Mouse (Mus musculus) kidney, embryonic 16.5 days (tissue): ENCODE measurements around the gene Smoc2. TPM values are rescaled to one million over a fixed set of nuclear protein-coding genes. Genes with fewer than 3 reads are reported as not detected.
A peak's percentile ranks its signal among the peaks of the same experiment; 100 is the strongest.

ENCODE experiments used
- ATAC-seq: fragments of 200-750 bp; cut with Nextera tagmentation; 2 replicates; pipeline ENCODE4 v1.8.0; 2017; ENCODE audit warnings: moderate TSS enrichment; ENCODE audit not compliant: low FRiP score, low TSS enrichment
- H3K27ac ChIP-seq: fragments of 300-500 bp; sonication (generic); 2 replicates; pipeline ENCODE4 v1.5.1; 2014; ENCODE audit warnings: low read length
- H3K27me3 ChIP-seq: fragments of 300-500 bp; sonication (generic); 2 replicates; pipeline ENCODE4 v1.6.1; 2014; ENCODE audit warnings: low read length, control low read depth, mixed read lengths; ENCODE audit not compliant: insufficient read depth
- H3K36me3 ChIP-seq: fragments of 300-500 bp; sonication (generic); 2 replicates; pipeline ENCODE4 v1.6.1; 2014; ENCODE audit warnings: low read length, control low read depth, mixed read lengths; ENCODE audit not compliant: insufficient read depth
- H3K4me1 ChIP-seq: fragments of 300-500 bp; sonication (generic); 2 replicates; pipeline ENCODE4 v1.6.1; 2014; ENCODE audit warnings: low read length, control low read depth, mixed read lengths; ENCODE audit not compliant: insufficient read depth
- H3K4me2 ChIP-seq: fragments of 300-500 bp; sonication (generic); replicated peaks from 2 replicates; pipeline ENCODE4 v1.6.1; 2014; ENCODE audit warnings: low read depth, low read length
- H3K4me3 ChIP-seq: fragments of 300-500 bp; sonication (generic); 2 replicates; pipeline ENCODE4 v1.5.1; 2014; ENCODE audit warnings: mild to moderate bottlenecking, low read length
- H3K9ac ChIP-seq: fragments of 300-500 bp; sonication (generic); replicated peaks from 2 replicates; pipeline ENCODE4 v1.6.1; 2014; ENCODE audit warnings: low read length
- H3K9me3 ChIP-seq: fragments of 300-500 bp; sonication (generic); 2 replicates; pipeline ENCODE4 v1.6.1; 2016; ENCODE audit warnings: low read length, control low read depth
- WGBS: fragments of 180-500 bp; shearing (Covaris S2); extraction: QIAGEN DNeasy Blood & Tissue Kit; methylation state at CpG from one replicate; pipeline ENCODE4 v1.1.7; 2014; 5-methylcytosine and 5-hydroxymethylcytosine counted together
- polyA plus RNA-seq: library from polyadenylated mRNA; unstranded; fragments of >200 nt; fragmentation: Nextera tagmentation; extraction: Ambion mirVana; gene quantifications from 2 replicates; pipeline ENCODE4 v1.2.1, GENCODE M21; 2015

The Smoc2 gene
- polyA plus RNA-seq, result 93.7 and 97.5 TPM in 2 replicates

DNA sequence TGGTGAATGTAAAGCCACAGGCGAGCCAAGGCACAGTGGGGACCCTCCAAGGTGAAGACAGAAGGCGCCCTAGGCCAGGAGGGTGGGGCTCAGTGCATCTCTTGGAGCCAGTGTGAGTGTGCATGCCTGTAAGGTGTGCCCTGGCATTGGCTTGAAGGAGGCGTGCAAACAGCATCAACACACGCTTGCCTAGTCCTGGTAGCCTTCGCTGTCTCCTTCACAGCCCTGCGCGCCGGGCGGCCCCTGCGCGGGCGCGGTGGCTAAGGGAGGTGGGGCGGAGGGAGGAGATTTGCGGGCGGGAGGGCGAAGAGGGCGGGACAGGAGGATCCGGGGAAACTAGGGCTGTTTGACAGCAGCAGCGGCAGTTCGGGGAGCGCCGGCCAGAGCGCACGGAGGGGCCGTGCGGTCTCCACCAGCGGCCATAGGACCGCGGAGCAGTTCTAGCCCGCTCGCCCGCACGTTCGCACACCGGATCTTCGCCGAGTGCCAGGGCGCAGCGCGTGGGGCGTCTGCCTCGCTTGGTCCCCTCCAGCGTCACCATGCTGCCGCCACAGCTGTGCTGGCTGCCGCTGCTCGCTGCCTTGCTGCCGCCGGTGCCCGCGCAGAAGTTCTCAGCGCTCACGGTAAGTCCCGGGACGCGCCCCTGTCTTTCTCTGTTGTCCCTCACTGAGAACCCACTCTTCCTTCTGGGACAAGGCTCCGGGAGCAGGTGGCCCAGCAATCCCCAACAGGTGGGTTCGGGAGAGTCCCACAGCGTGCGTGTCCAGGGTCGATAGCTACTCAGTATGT, at the start of gene Smoc2:
Gene Smoc2, plus strand, starts transcription at position 330 of the 789 bp plus-strand sequence.
- Histone ChIP-seq H3K36me3 (no peaks in the 10 kb centered on the region), H3K27me3 (peaks cover 80% of the 10 kb centered on the region), H3K27ac (no peak within 1 kb of the TSS), H3K4me3 (peak within 1 kb of the TSS; percentile 59), H3K4me1 (peaks cover 20% of the 10 kb centered on the region), H3K9ac (peak within 1 kb of the TSS; percentile 59), H3K4me2 (peak within 1 kb of the TSS; percentile 92), H3K9me3 (no peaks in the 10 kb centered on the region)
- peak; percentile 79 for ATAC-seq
- WGBS, result under 1% methylated on average over 53 of the region's 61 CpGs

DNA sequence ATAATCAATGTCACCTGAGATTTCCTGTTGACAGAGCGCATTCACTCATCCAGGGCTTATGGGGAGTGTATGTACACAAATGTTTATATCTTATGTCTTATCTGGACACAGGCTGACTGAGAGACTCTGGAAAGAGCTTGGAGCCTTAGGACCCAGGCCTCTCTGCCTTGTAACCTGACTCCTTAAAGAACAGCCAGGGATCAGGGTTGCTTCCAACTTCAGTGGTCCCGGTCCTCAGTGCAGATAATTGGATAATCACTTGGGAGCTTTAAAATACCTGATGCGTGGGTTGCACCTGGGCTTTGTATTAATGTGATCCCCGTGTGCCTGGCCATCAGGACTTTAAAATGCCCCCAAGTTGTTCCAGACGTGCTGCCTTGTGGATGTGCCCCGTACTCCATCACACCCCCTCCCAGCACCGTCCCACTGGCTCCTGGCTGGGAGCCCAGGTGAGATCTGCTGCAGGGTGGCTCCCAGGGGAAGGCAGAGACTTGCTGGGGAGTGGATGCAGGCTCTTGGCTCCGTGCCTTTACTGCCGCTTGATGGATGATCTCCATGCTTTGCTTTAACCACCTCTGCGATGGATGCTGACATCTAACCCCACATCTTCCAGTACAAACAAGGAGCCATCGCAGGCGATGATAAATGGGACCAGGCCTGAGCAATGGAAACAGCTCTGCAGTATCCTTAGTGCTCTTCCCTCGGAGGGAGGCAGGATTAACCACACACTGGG, 48.4 kb upstream of the Smoc2 start:
- Histone ChIP-seq H3K4me1 (peaks cover 17% of the 10 kb centered on the region), H3K4me3 (no peak overlapping the region), H3K36me3 (no peaks in the 10 kb centered on the region), H3K27me3 (peaks cover 33% of the 10 kb centered on the region), H3K9me3 (no peaks in the 10 kb centered on the region), H3K27ac (peak overlapping the region; percentile 53; the same call in 1 of the 2 replicates), H3K9ac (peak overlapping the region; percentile 44; the same call in 1 of the 2 replicates), H3K4me2 (no peak overlapping the region)
- peak; percentile 60 for ATAC-seq
- WGBS, result 8% methylated on average over 13 of the region's 13 CpGs

DNA sequence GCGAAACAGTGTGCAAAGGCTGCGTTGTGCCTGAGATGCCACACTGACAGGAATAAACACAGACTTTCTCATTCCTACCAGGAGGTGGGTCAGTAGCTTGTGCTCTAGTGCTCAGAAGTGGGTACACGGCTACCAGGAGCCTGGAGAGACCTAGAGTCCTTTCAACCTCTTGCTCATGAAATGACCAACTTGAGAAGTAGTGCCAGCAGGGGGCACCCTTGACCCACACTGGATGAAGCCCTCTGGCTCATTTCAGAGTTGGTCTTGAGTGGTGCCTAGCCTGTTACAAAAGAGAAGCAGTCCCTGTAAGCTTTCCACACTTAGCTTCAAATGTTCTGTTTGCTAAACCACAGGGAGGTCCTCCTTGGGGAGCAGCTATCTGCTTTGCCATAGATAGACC, 46.7 kb upstream of the Smoc2 start:
- ATAC-seq, result 0 out of 2 replicates have a peak, but pooled peaks have one; percentile 12
- Histone ChIP-seq H3K27ac (no peak overlapping the region), H3K4me2 (no peak overlapping the region), H3K4me1 (peaks cover 13% of the 10 kb centered on the region), H3K4me3 (no peak overlapping the region), H3K9ac (no peak overlapping the region), H3K9me3 (no peaks in the 10 kb centered on the region), H3K27me3 (peaks cover 31% of the 10 kb centered on the region), H3K36me3 (no peaks in the 10 kb centered on the region)
- 61% methylated on average over 3 of the region's 3 CpGs for WGBS

GRCm38 (mm10) chr17:14233658-14234057, 45.6 kb upstream of the Smoc2 start:
- 57% methylated on average over 4 of the region's 4 CpGs for WGBS
- no peak for ATAC-seq
- Histone ChIP-seq H3K27me3 (peaks cover 25% of the 10 kb centered on the region), H3K4me3 (no peak overlapping the region), H3K9ac (no peak overlapping the region), H3K9me3 (no peaks in the 10 kb centered on the region), H3K4me1 (peaks cover 12% of the 10 kb centered on the region), H3K27ac (no peak overlapping the region), H3K36me3 (no peaks in the 10 kb centered on the region), H3K4me2 (no peak overlapping the region)

DNA sequence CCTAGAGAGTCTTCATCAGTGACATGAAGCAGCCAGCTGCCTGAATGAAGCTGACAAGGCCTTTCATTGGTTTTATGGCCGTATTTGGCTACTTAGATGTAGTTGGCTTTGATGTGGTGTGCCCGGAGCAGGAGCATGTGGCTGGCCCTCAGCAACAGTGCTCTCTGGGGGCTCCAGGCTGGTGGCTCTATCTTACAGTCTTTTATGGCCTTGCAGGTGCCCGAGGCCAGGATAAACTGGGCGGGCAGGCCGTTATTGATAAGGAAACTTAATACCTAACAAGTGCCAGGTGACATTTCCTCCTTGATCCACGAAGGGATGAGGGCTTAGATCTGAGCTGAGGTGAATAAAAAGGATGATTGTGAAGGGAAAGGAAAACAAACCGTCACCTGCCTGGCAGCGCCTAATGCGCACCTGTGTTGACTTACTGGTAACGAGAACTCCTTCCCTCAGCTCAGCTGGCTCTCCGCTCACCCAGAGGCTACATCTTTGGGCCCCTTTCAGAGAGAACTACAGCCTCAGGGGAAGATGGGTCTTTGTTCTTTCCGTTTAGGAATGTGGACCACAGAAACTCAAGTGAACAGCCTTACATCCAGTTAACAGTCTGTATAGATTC, 44.4 kb upstream of the Smoc2 start:
- WGBS, result 51% methylated on average over 12 of the region's 12 CpGs
- no peaks in the 10 kb centered on the region for H3K9me3 ChIP-seq
- no peak overlapping the region for H3K27ac ChIP-seq
- peaks cover 19% of the 10 kb centered on the region for H3K27me3 ChIP-seq
- H3K4me3 ChIP-seq, result no peak overlapping the region
- H3K9ac ChIP-seq, result no peak overlapping the region
- H3K4me2 ChIP-seq, result no peak overlapping the region
- H3K36me3 ChIP-seq, result no peaks in the 10 kb centered on the region
- peaks cover 12% of the 10 kb centered on the region for H3K4me1 ChIP-seq
- ATAC-seq, result no peak

DNA sequence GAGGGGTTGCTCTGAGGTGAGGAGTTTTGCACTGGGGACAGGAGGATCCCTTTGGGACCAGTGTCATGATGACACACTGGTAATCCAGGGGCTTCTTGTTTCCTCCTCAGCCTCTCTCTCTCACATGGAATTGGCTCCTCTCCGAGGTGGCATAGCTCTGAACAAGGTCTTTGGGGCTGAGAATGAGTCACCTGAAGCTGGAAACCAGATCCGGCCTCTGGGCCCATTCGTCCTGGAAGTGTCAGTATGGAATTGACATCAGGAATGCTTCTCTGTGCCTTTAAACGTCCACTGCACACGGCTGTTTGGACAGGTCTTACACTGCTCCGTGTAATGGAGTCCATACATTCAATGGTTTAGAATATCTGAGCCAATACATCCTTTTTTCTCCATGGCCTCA, 42.2 kb upstream of the Smoc2 start:
- Histone ChIP-seq H3K9me3 (no peaks in the 10 kb centered on the region), H3K4me2 (no peak overlapping the region), H3K9ac (no peak overlapping the region), H3K4me3 (no peak overlapping the region), H3K4me1 (no peaks in the 10 kb centered on the region), H3K27me3 (peaks cover 19% of the 10 kb centered on the region), H3K36me3 (no peaks in the 10 kb centered on the region), H3K27ac (no peak overlapping the region)
- ATAC-seq, result no peak
- 35% methylated on average over 6 of the region's 6 CpGs for WGBS

DNA sequence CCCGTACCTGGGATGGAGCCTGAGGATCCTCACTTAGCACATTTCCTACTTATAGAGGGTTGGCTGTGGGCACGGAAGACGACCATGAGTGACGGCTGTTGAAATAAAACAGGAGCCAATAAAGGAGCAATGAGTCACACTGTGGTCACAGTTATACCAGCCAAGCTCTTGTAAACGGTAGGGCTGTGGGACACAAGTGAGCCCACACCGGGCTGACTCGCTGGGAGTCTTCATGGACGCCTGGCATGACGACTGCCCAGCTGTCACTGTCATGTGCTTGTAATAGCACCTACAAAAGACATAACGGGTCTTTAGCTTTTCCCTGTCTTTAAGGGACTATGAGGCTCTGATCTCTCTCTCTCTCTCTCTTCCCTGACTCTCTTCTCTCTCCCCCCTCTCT, 39.3 kb upstream of the Smoc2 start:
- no peak for ATAC-seq
- Histone ChIP-seq H3K36me3 (no peaks in the 10 kb centered on the region), H3K27me3 (peaks cover 5% of the 10 kb centered on the region; the same call in 1 of the 2 replicates), H3K4me2 (no peak overlapping the region), H3K27ac (no peak overlapping the region), H3K4me1 (no peaks in the 10 kb centered on the region; the same call in 1 of the 2 replicates), H3K9ac (no peak overlapping the region), H3K4me3 (no peak overlapping the region), H3K9me3 (no peaks in the 10 kb centered on the region)
- WGBS, result 65% methylated on average over 10 of the region's 10 CpGs

DNA sequence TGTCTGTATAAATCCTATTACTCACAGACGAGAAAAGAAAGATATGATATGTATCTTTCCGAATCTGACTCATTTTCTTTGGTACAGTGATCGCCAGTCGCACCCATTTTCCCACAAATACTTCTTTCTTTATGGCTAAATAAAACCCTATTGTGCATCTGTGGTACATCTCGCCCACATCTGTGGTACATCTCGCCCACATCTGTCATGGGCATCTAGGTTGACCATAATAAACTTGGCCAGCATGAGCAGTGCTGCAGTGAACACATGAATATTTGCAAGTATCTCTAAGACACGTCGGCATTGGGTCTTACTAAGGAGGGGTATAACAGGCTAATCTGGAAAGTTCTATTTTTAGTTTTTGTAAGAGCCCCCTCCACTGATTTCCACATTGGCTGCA, 36.7 kb upstream of the Smoc2 start:
- Histone ChIP-seq H3K27me3 (no peaks in the 10 kb centered on the region), H3K4me2 (no peak overlapping the region), H3K27ac (no peak overlapping the region), H3K36me3 (no peaks in the 10 kb centered on the region), H3K9me3 (no peaks in the 10 kb centered on the region), H3K4me1 (no peaks in the 10 kb centered on the region; the same call in 1 of the 2 replicates), H3K9ac (no peak overlapping the region), H3K4me3 (no peak overlapping the region)
- WGBS, result 88% methylated on average over 8 of the region's 8 CpGs
- ATAC-seq, result no peak

- Histone ChIP-seq H3K9me3 (no peaks in the 10 kb centered on the region), H3K27me3 (no peaks in the 10 kb centered on the region), H3K9ac (no peak overlapping the region), H3K36me3 (no peaks in the 10 kb centered on the region), H3K4me1 (no peaks in the 10 kb centered on the region; the same call in 1 of the 2 replicates), H3K4me2 (no peak overlapping the region), H3K27ac (no peak overlapping the region), H3K4me3 (no peak overlapping the region)
- 65% methylated on average over 11 of the region's 11 CpGs for WGBS
- no peak for ATAC-seq
Measured at GRCm38 (mm10) chr17:14244195-14244965, 34.9 kb upstream of the Smoc2 start.
